Mouse (Mus musculus) R1 (cell line): Measurements from ENCODE around the gene 1110004F10Rik.

Experiments
- DNase-seq: peaks from one replicate; pipeline ENCODE4 v3.0.0-alpha.2; 2018; ENCODE audit warnings: low read depth, low spot score

The 1110004F10Rik gene

GRCm38 (mm10) chr7:116137149-116137548 lies 98.0 kb downstream of the 1110004F10Rik start:
- no peak for DNase-seq

GRCm38 (mm10) chr7:116137671-116138070 lies 98.5 kb downstream of the 1110004F10Rik start:
- DNase-seq, result no peak

- no peak for DNase-seq
These were observed 105.8 kb downstream of the 1110004F10Rik start for GRCm38 (mm10) chr7:116145030-116145429.

GRCm38 (mm10) chr7:116147114-116147513 lies 107.9 kb downstream of the 1110004F10Rik start:
- no peak for DNase-seq

GRCm38 (mm10) chr7:116149568-116149967 lies 110.4 kb downstream of the 1110004F10Rik start:
- DNase-seq, result no peak

- DNase-seq, result no peak
These were observed 114.7 kb downstream of the 1110004F10Rik start for GRCm38 (mm10) chr7:116153781-116154368.
